Mouse (Mus musculus) small intestine, adult 2 months (tissue): ENCODE measurements around the gene Cntn2. TPM values are rescaled to one million over a fixed set of nuclear protein-coding genes. Genes with fewer than 3 reads are reported as not detected.
"Not testable (repeated sequence)": the region's sequence is repeated elsewhere in the genome, so short reads cannot be mapped to it uniquely, and the experiment has no call there.

Experiments
- H3K27ac ChIP-seq: fragments of 200-500 bp; 2 replicates; pipeline ENCODE4 v1.5.1; 2012; ENCODE audit warnings: low read depth, low read length, control low read depth, inconsistent platforms; ENCODE audit not compliant: insufficient read depth
- H3K27me3 ChIP-seq: fragments of 200-500 bp; 2 replicates; pipeline ENCODE4 v1.6.1; 2012; ENCODE audit warnings: mild to moderate bottlenecking, moderate library complexity, low read length, inconsistent platforms; ENCODE audit not compliant: control insufficient read depth, insufficient read depth
- H3K36me3 ChIP-seq: fragments of 200-500 bp; 2 replicates; pipeline ENCODE4 v1.6.1; 2012; ENCODE audit warnings: mild to moderate bottlenecking, low read length, control low read depth, inconsistent platforms; ENCODE audit not compliant: control insufficient read depth, insufficient read depth
- H3K4me1 ChIP-seq: fragments of 200-500 bp; 2 replicates; pipeline ENCODE4 v1.6.1; 2012; ENCODE audit warnings: low read length, inconsistent platforms, mixed read lengths; ENCODE audit not compliant: control insufficient read depth, insufficient read depth, insufficient read length
- H3K4me3 ChIP-seq: fragments of 200-500 bp; 2 replicates; pipeline ENCODE4 v1.5.1; 2012; ENCODE audit warnings: low read depth, mild to moderate bottlenecking, control low read depth, inconsistent platforms, low read length, moderate library complexity
- CTCF ChIP-seq: fragments of 200-500 bp; IDR thresholded peaks from 2 replicates; pipeline ENCODE4 v1.5.1; 2012; ENCODE audit warnings: low read depth, mild to moderate bottlenecking, control low read depth, inconsistent platforms, low read length, moderate library complexity, mixed read lengths; ENCODE audit not compliant: insufficient replicate concordance, insufficient read length; ENCODE audit errors: extremely low read depth
- POLR2A ChIP-seq: fragments of 200-500 bp; IDR thresholded peaks from 2 replicates; pipeline ENCODE4 v1.6.1; 2012; ENCODE audit warnings: low read depth, mild to moderate bottlenecking, control low read depth, inconsistent platforms, low read length, moderate library complexity
- WGBS: fragments of 180-500 bp; shearing (Covaris S2); methylation state at CpG from one replicate; pipeline ENCODE4 v1.1.7; 2018; 5-methylcytosine and 5-hydroxymethylcytosine counted together
- polyA plus RNA-seq: library from polyadenylated mRNA; depleted of rRNA; stranded (reverse); fragments of >200 nt; gene quantifications from 2 replicates; pipeline ENCODE4 v1.2.3, GENCODE M21; 2012; rRNA removed

The Cntn2 gene
- polyA plus RNA-seq, 1 experiment, result 0.13 TPM

- Histone ChIP-seq H3K4me3 (no peak overlapping the region), H3K27ac (no peak overlapping the region), H3K4me1 (no peaks in the 10 kb centered on the region), H3K36me3 (peaks cover 4% of the 10 kb centered on the region; the same call in 1 of the 2 replicates), H3K27me3 (no peaks in the 10 kb centered on the region)
- 90% methylated on average over 2 of the region's 2 CpGs for WGBS
- TF ChIP-seq POLR2A (no peak), CTCF (no peak)
Measured at GRCm38 (mm10) chr1:132471032-132471431, 72.0 kb downstream of the Cntn2 start.

DNA sequence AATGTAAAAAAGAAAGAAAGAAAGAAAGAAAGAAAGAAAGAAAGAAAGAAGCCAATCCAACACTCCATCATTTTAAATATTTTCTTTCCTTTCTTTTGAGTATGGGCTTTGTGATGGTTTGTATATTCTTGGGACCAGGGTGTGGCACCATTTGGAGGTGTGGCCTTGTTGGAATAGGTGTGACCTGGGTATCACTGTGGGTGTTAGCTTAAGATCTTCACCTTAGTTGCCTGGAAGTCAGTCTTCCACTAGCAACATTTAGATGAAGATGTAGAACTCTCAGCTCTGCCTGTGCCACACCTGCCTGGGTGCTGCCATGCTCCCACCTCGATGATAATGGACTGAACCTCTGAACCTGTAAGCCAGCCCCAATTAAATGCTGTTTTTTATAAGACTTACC, 73.0 kb downstream of the Cntn2 start:
- WGBS, result 61% methylated on average over 1 of the region's 1 CpGs
- not testable (repeated sequence) for H3K4me1 ChIP-seq, H3K27me3 ChIP-seq, H3K4me3 ChIP-seq, H3K36me3 ChIP-seq, H3K27ac ChIP-seq

DNA sequence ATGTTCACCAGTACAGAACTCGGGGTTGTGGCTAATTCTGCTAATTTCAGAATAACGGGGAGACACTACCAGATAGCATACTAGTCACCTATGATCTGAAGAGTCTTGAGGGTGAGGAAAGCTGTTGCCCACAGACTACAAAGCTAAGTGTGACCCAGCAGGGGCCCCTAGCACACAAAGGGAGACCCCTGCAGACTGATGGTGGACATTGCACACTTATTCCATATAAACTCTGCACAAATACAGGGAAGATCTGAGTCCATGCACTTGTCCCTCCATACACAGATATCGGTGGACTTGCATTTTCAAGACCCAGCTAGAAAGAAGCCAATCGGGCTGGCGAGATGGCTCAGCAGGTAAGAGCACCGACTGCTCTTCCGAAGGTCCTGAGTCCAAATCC, 73.5 kb downstream of the Cntn2 start:
- 92% methylated on average over 7 of the region's 7 CpGs for WGBS
- Histone ChIP-seq H3K36me3 (peaks cover 6% of the 10 kb centered on the region), H3K27me3 (no peaks in the 10 kb centered on the region), H3K4me1 (no peaks in the 10 kb centered on the region), H3K4me3 (no peak overlapping the region), H3K27ac (no peak overlapping the region)
- TF ChIP-seq CTCF (no peak), POLR2A (no peak)

GRCm38 (mm10) chr1:132468926-132469325, 74.1 kb downstream of the Cntn2 start:
- Histone ChIP-seq H3K36me3 (peaks cover 9% of the 10 kb centered on the region), H3K4me3 (no peak overlapping the region), H3K27ac (no peak overlapping the region), H3K27me3 (no peaks in the 10 kb centered on the region), H3K4me1 (no peaks in the 10 kb centered on the region)
- TF ChIP-seq CTCF (no peak), POLR2A (no peak)

DNA sequence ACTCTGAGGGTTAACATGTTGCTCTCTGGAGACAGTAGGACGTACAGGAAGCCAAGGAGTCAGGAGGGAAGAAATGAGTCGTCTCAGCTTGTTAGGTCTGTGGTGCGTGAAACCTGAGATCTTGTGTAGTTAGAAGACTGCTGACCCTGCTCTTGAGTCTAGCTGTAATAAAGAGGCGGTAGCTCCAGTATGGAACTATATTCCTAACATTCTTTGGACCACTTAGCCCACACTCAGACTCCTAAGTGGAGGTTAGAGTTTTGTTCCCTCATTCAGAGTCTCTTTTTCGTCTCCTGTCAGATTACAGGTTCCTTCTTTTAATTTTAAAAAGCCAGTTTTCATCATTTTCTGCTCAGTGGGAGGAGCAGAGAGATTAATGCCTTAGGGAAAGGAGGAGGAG, 78.4 kb downstream of the Cntn2 start:
- TF ChIP-seq CTCF (no peak), POLR2A (no peak)
- H3K4me1 ChIP-seq, result no peaks in the 10 kb centered on the region
- WGBS, result 74% methylated on average over 5 of the region's 5 CpGs
- H3K36me3 ChIP-seq, result peaks cover 18% of the 10 kb centered on the region
- no peaks in the 10 kb centered on the region for H3K27me3 ChIP-seq
- H3K4me3 ChIP-seq, result no peak overlapping the region
- no peak overlapping the region for H3K27ac ChIP-seq

Other genes starting within 250 kb of the Cntn2 start
- gene Klhdc8a, start 244.6 kb downstream of the Cntn2 start, polyA plus RNA-seq, result 0.75 and 1.5 TPM in 2 replicates
- gene Nuak2, start 227.1 kb downstream of the Cntn2 start, polyA plus RNA-seq, result 24.3 and 99.9 TPM in 2 replicates
- 2.8 and 3.8 TPM in 2 replicates for gene Tmcc2, start 152.0 kb downstream of the Cntn2 start, polyA plus RNA-seq
- gene Dstyk, start 125.7 kb downstream of the Cntn2 start, polyA plus RNA-seq, result 1.9 and 2.5 TPM in 2 replicates
- 3.6 and 4.7 TPM in 2 replicates for gene Rbbp5, start 65.9 kb downstream of the Cntn2 start, polyA plus RNA-seq
- 0.74 and 1.0 TPM in 2 replicates for gene Tmem81, start 37.0 kb downstream of the Cntn2 start, polyA plus RNA-seq
- 0.90 and 2.0 TPM in 2 replicates for gene Nfasc, start 198.5 kb upstream of the Cntn2 start, polyA plus RNA-seq